Mouse (Mus musculus) hindbrain, embryonic 13.5 days (tissue): ENCODE measurements around the gene Aff3. TPM values are rescaled to one million over a fixed set of nuclear protein-coding genes. Genes with fewer than 3 reads are reported as not detected.

Source experiments
- ATAC-seq: fragments of 200-750 bp; cut with Nextera tagmentation; 2 replicates; pipeline ENCODE4 v1.8.0; 2017; ENCODE audit warnings: moderate TSS enrichment; ENCODE audit not compliant: low FRiP score
- H3K27ac ChIP-seq: fragments of 300-500 bp; sonication (generic); 2 replicates; pipeline ENCODE4 v1.5.1; 2015; ENCODE audit warnings: inconsistent platforms, mild to moderate bottlenecking, moderate library complexity
- H3K27me3 ChIP-seq: fragments of 300-500 bp; sonication (generic); 2 replicates; pipeline ENCODE4 v1.6.1; 2015; ENCODE audit warnings: mild to moderate bottlenecking, inconsistent platforms
- H3K36me3 ChIP-seq: fragments of 300-500 bp; sonication (generic); 2 replicates; pipeline ENCODE4 v1.6.1; 2015; ENCODE audit warnings: mild to moderate bottlenecking, inconsistent platforms
- H3K4me1 ChIP-seq: fragments of 300-500 bp; sonication (generic); replicated peaks from 2 replicates; pipeline ENCODE4 v1.6.1; 2015; ENCODE audit warnings: inconsistent platforms
- H3K4me2 ChIP-seq: fragments of 300-500 bp; sonication (generic); 2 replicates; pipeline ENCODE4 v1.6.1; 2015; ENCODE audit warnings: inconsistent platforms, mild to moderate bottlenecking, moderate library complexity
- H3K4me3 ChIP-seq: fragments of 300-500 bp; sonication (generic); 2 replicates; pipeline ENCODE4 v1.5.1; 2015; ENCODE audit warnings: mild to moderate bottlenecking, inconsistent platforms
- H3K9ac ChIP-seq: fragments of 300-500 bp; sonication (generic); 2 replicates; pipeline ENCODE4 v1.6.1; 2015; ENCODE audit warnings: mild to moderate bottlenecking, inconsistent platforms
- H3K9me3 ChIP-seq: fragments of 300-500 bp; sonication (generic); 2 replicates; pipeline ENCODE4 v1.6.1; 2016; ENCODE audit warnings: inconsistent platforms
- WGBS: fragments of 180-500 bp; shearing (Covaris S2); methylation state at CpG from one replicate; pipeline ENCODE4 v1.1.7; 2015; 5-methylcytosine and 5-hydroxymethylcytosine counted together
- polyA plus RNA-seq: library from polyadenylated mRNA; unstranded; fragments of >200 nt; fragmentation: Nextera tagmentation; extraction: Ambion mirVana; gene quantifications from 2 replicates; pipeline ENCODE4 v1.2.1, GENCODE M21; 2015

Aff3 gene
- polyA plus RNA-seq, 1 experiment from 2014 or later, result 19.0 TPM

DNA sequence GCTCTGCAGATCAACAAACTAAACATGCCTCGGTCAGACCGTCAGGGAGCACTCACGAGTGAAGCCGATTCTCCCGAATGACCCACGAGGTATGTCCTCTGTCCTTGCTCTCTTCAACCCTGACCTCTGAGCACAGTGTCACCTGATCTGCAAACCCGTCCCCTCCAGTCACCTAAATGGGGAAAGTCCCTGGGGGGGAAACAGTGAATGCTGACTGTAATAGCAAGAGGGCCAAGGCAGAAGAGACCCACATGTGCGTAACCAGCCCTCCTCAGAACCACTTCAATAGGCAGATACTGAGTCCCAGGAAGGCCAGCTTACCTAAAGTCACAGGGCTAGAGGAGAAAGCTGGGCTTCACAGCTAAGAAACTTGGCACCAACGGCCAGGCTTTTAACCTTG, 82.4 kb downstream of the Aff3 start:
- no peaks in the 10 kb centered on the region for H3K27me3 ChIP-seq
- H3K36me3 ChIP-seq, result peaks cover 4% of the 10 kb centered on the region; the same call in 1 of the 2 replicates
- no peak overlapping the region for H3K4me3 ChIP-seq
- no peak overlapping the region for H3K27ac ChIP-seq
- no peak for ATAC-seq
- WGBS, result 80% methylated on average over 9 of the region's 9 CpGs
- no peak overlapping the region for H3K9ac ChIP-seq
- H3K4me2 ChIP-seq, result no peak overlapping the region
- H3K9me3 ChIP-seq, result no peaks in the 10 kb centered on the region
- H3K4me1 ChIP-seq, result peaks cover 26% of the 10 kb centered on the region

DNA sequence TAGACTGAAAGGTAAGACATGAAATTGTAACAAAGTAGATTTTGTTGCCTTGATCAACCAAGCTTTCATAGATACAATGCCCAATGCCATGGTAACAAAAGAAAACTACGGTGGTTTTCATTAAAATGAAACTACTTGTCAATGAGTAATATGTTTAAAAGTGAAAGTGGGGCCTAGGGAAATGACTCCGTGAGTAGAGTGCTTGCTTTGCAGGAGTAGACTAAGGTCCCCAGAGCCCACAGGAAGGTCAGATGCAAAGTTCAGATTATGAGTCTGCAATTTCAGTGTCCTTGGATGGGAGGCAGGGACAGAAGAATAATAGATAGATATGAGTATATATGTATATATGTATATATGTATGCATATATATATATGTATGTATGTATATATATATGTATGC, 84.2 kb downstream of the Aff3 start:
- Histone ChIP-seq H3K9ac (no peak overlapping the region), H3K9me3 (no peaks in the 10 kb centered on the region), H3K27ac (no peak overlapping the region), H3K4me2 (no peak overlapping the region), H3K27me3 (no peaks in the 10 kb centered on the region), H3K36me3 (peaks cover 4% of the 10 kb centered on the region; the same call in 1 of the 2 replicates), H3K4me3 (no peak overlapping the region), H3K4me1 (peaks cover 20% of the 10 kb centered on the region)
- 82% methylated on average over 2 of the region's 2 CpGs for WGBS
- ATAC-seq, result no peak

DNA sequence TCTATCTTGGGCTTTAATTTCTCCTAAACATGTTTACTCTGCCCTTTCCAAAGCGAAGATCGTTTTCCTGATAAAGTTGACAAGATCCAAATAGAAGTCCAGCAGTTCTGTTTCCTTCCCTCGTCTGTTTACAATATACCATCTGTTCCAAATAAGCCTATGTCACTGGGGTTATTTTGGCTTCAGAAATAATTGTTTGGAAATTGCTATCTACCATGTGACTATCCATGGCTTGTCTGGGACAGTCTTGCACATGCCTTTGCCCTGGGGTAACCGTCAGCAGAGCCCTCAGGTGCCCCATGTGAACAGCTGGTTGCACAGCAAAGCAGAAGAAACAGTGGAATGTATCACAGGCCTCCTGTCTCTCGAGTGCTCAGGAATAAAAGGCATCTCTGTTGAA, 86.4 kb downstream of the Aff3 start:
- no peak overlapping the region for H3K4me3 ChIP-seq
- H3K4me2 ChIP-seq, result no peak overlapping the region
- no peaks in the 10 kb centered on the region for H3K27me3 ChIP-seq
- H3K9ac ChIP-seq, result no peak overlapping the region
- ATAC-seq, result no peak
- H3K36me3 ChIP-seq, result peaks cover 3% of the 10 kb centered on the region; the same call in 1 of the 2 replicates
- peaks cover 23% of the 10 kb centered on the region for H3K4me1 ChIP-seq
- H3K27ac ChIP-seq, result peak overlapping the region; percentile 36
- H3K9me3 ChIP-seq, result no peaks in the 10 kb centered on the region
- 53% methylated on average over 5 of the region's 5 CpGs for WGBS

DNA sequence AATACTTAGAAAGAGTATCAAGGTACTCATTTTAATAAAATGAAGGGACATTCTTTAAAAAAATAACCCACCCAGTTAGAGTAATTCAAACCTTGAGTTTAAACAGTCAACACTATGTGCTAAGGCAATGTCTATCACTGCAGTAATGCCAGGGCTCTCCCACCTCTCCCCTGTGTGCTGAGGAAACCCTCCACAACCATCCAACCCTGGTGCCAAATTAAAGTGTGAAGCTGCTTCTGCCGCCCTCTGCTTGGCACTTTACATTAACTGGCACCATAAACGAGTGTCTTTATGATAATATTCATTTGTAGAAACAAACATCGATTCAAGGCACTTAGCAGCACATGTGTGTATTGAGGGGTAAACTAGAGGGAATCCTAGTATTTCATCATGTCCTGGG, 97.0 kb downstream of the Aff3 start:
- 49% methylated on average over 3 of the region's 3 CpGs for WGBS
- Histone ChIP-seq H3K9ac (no peak overlapping the region), H3K4me2 (no peak overlapping the region), H3K4me1 (peaks cover 61% of the 10 kb centered on the region), H3K27ac (peak overlapping the region; percentile 71), H3K9me3 (no peaks in the 10 kb centered on the region), H3K27me3 (no peaks in the 10 kb centered on the region), H3K36me3 (no peaks in the 10 kb centered on the region), H3K4me3 (no peak overlapping the region)
- no peak for ATAC-seq

DNA sequence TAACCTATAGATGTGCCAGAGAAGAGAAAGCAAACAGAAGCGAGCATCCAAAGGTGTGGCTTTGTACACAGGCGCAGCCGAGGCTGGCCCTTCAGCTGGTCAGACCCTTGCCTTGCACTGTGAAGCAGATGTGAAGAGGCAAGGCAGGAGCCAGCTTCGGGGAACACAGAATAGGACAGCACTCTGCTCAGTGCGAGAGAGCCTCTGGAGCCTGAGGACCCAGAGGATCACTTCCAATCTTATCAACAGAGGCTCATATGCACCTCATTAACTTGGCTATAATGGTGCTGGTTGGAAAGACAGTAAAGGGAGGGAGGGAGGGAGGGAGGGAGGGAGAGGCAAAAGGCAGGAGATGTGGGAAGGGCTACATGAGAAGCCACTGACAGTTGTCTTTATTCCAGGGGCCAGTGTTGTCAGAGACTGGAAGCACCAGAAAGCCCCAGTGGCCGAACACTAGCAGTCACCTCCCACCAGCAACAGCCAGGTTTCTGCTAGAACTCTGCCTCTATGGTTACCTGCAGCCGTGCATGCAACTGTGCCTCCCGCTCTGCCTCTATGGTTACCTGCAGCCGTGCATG, 98.6 kb downstream of the Aff3 start:
- Histone ChIP-seq H3K9ac (peak overlapping the region; percentile 54), H3K4me3 (0 out of 2 replicates have a peak overlapping the region, but pooled peaks have one; percentile 3), H3K27ac (peak overlapping the region; percentile 90), H3K4me2 (peak overlapping the region; percentile 38), H3K36me3 (no peaks in the 10 kb centered on the region), H3K4me1 (peaks cover 77% of the 10 kb centered on the region), H3K9me3 (no peaks in the 10 kb centered on the region), H3K27me3 (no peaks in the 10 kb centered on the region)
- ATAC-seq, result peak; percentile 55; the same call in 1 of the 2 replicates
- WGBS, result 26% methylated on average over 9 of the region's 9 CpGs

DNA sequence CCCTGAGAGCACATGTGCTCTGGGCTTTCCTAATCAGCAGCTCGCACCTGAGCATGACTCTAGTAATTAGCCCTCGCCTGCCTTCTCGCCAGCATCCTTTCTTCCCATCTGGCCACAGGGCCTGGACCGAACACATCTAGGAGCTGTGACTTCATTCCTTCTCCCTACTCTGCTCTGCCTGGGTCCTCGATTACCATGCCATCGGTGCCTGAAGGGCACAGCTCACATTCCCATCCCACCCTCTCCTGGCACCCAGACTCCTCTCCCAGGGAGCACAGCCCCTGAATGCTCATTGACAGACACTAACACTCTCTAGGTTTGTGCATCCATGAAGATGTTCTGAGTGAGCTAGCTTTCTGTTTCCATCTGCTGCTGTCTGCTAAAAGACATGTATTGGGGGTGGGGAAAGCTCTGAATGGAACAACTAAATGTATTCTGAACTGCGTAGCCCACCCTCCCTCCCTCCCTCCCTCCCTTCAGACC, 99.4 kb downstream of the Aff3 start:
- WGBS, result 25% methylated on average over 7 of the region's 7 CpGs
- ATAC-seq, result peak; percentile 47
- peak overlapping the region; percentile 38 for H3K4me2 ChIP-seq
- H3K9me3 ChIP-seq, result no peaks in the 10 kb centered on the region
- no peak overlapping the region for H3K4me3 ChIP-seq
- peak overlapping the region; percentile 90 for H3K27ac ChIP-seq
- H3K4me1 ChIP-seq, result peaks cover 86% of the 10 kb centered on the region
- H3K36me3 ChIP-seq, result no peaks in the 10 kb centered on the region
- peak overlapping the region; percentile 64 for H3K9ac ChIP-seq
- H3K27me3 ChIP-seq, result no peaks in the 10 kb centered on the region

DNA sequence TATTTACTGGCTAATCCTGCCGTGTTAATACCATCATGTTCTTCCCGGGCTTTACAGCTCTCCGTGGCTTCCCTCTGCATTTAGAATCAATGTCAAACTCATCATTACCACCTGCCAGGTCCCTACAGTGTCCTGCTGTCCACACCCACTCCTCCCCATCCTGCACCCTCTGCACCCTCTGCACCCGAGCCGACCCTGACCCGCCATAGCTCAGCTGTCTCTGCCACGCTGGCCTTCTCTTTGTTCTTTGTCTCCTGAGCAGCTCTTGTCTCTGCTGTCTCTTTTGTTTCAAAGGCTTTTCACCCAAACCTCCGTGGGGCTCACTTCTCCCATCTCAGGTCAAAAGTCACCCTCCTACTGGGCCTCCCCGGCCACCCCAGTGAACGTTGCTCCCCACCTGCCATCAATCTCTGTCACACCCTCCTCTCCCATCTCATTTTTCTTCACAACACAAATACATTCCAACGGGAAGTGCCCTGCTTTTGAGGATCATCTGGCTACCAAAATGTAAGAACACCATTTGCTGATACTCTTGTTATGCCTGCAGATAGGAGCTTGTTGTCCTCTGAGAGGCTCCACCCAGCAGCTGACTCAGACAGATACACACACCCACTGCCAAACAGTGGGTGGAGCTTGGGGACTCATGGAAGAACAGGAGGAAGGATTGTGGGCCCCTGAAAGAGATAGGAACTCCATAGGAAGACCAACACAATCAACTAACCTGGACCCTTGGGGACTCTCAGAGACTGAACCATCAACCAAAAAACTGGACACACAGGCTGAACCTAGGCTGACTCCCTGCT, 102.2 kb downstream of the Aff3 start:
- Histone ChIP-seq H3K4me1 (peaks cover 69% of the 10 kb centered on the region), H3K4me2 (peak overlapping the region; percentile 32), H3K9me3 (no peaks in the 10 kb centered on the region), H3K27ac (peak overlapping the region; percentile 92), H3K36me3 (no peaks in the 10 kb centered on the region), H3K4me3 (no peak overlapping the region), H3K27me3 (no peaks in the 10 kb centered on the region), H3K9ac (peak overlapping the region; percentile 63)
- ATAC-seq, result peak; percentile 15; the same call in 1 of the 2 replicates
- WGBS, result 7% methylated on average over 11 of the region's 11 CpGs

DNA sequence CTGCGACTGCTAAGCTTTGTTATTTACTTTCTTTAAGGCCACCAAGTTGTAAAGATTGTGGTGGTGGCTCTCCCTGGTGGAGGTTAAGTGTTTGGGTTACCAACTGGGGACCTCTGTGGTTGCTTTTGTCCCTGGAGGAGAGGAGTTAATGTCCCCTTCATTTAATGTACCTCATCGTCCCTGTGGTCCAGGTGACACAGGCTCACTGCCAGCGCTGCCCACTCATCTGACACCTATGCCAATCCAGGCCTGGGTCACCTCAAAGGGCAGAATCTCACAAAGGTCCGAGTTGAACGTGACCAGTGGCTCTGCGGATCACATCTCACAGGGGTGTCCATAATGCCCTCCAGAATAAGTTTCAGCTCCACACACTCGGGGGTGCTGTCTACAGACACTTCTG, 103.4 kb downstream of the Aff3 start:
- H3K4me1 ChIP-seq, result peaks cover 63% of the 10 kb centered on the region

DNA sequence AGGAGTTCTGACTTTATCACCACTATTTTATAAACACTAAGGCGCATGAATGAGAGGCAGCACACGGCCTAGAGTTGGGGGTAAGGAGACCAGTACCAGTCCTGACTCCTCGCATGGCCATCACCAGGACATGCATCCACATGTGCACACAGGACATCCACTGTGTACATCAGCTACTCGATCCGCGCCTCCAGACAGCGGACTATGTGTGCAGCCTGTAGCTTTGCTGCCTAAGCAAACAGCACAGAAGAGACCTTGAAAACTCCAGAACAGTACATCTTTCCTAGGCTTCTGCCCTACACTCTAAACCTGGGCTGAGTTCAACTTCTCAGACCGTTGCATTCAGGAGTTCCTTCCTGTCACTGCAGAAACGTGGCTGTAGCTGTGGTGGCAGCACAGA, 104.1 kb downstream of the Aff3 start:
- no peak for ATAC-seq
- Histone ChIP-seq H3K4me1 (peaks cover 59% of the 10 kb centered on the region), H3K4me3 (no peak overlapping the region), H3K4me2 (no peak overlapping the region), H3K36me3 (no peaks in the 10 kb centered on the region), H3K9me3 (no peaks in the 10 kb centered on the region), H3K27ac (peak overlapping the region; percentile 92; the same call in 1 of the 2 replicates), H3K27me3 (no peaks in the 10 kb centered on the region), H3K9ac (no peak overlapping the region)
- 75% methylated on average over 9 of the region's 9 CpGs for WGBS

More for the DNA sequence above, 103.4 kb downstream of the Aff3 start:
- Histone ChIP-seq H3K36me3 (no peaks in the 10 kb centered on the region), H3K4me3 (no peak overlapping the region), H3K9me3 (no peaks in the 10 kb centered on the region), H3K27me3 (no peaks in the 10 kb centered on the region), H3K27ac (peak overlapping the region; percentile 92), H3K4me2 (no peak overlapping the region), H3K9ac (peak overlapping the region; percentile 63; the same call in 1 of the 2 replicates)
- 67% methylated on average over 7 of the region's 7 CpGs for WGBS
- ATAC-seq, result no peak

DNA sequence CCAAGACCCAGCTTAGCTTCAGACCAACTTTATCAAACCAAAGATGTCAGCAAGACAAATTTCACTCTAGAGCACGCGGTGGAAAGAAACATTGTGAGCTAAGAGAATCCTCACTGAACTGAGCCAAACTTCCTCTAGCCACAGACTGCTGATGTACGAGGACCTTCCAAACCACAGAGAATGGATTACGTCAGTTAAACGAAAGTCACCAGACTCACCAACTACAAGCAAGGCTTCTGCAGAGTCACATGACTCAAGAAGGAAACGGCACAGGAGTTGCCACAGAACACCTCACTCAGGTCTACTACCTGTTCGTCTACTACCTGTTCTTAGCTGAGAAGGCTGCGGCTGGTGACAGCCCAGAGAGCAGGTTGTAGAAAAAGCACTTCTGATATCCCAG, 107.1 kb downstream of the Aff3 start:
- Histone ChIP-seq H3K4me3 (no peak overlapping the region), H3K4me1 (peaks cover 37% of the 10 kb centered on the region), H3K4me2 (no peak overlapping the region), H3K9me3 (no peaks in the 10 kb centered on the region), H3K27me3 (no peaks in the 10 kb centered on the region), H3K36me3 (no peaks in the 10 kb centered on the region), H3K27ac (no peak overlapping the region), H3K9ac (no peak overlapping the region)
- no peak for ATAC-seq
- 88% methylated on average over 8 of the region's 8 CpGs for WGBS

DNA sequence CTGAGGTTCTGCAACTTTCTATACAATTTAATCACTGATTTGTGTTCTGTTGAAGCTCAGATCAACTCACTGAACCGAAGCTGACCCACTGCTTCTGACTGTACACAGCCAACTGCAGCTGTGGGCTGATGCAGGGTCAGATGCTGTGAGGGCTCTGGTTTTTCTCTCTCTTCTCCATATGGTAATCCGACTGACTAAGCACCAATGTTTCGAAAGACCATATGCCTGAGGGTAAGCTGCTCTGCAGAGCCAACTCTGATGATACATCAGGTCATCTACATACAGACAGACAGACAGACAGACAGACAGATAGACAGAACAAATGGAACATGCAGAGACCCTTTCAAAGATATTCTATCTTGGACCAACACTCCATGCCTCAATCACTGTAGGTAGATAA, 110.2 kb downstream of the Aff3 start:
- no peak overlapping the region for H3K4me2 ChIP-seq
- no peak overlapping the region for H3K9ac ChIP-seq
- ATAC-seq, result no peak
- no peak overlapping the region for H3K27ac ChIP-seq
- no peaks in the 10 kb centered on the region for H3K27me3 ChIP-seq
- WGBS, result 86% methylated on average over 3 of the region's 3 CpGs
- no peaks in the 10 kb centered on the region for H3K36me3 ChIP-seq
- no peaks in the 10 kb centered on the region for H3K9me3 ChIP-seq
- H3K4me3 ChIP-seq, result no peak overlapping the region
- peaks cover 20% of the 10 kb centered on the region for H3K4me1 ChIP-seq

DNA sequence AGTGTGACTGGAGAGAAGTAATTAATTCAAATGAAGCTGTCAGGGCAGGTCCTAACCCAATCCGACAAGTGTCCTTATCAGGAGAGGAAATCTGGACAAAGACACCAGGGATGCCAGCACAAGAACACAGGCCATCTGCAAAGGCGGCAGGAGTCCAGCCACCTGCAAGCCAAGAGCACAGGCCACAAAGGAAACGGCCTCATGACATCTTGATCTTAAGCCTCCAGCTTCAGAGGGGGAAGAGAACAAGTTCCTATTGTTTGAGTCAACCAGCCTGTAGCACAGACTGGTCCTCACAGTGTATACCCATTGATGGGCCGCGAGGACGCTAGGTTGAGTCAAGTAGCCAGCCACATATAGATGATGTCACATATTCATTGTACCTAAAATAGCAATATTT, 111.7 kb downstream of the Aff3 start:
- Histone ChIP-seq H3K9ac (no peak overlapping the region), H3K27ac (no peak overlapping the region), H3K4me2 (no peak overlapping the region), H3K27me3 (no peaks in the 10 kb centered on the region), H3K36me3 (no peaks in the 10 kb centered on the region), H3K9me3 (no peaks in the 10 kb centered on the region), H3K4me1 (peaks cover 31% of the 10 kb centered on the region), H3K4me3 (no peak overlapping the region)
- no peak for ATAC-seq
- 44% methylated on average over 6 of the region's 6 CpGs for WGBS
